Mouse (Mus musculus) erythroblast, embryonic 14.5 days (primary cell): Measurements from ENCODE around the gene Zfp644. TPM values are rescaled to one million over a fixed set of nuclear protein-coding genes. Genes with fewer than 3 reads are reported as not detected.

Experiments
- H3K27me3 ChIP-seq: 2 replicates; pipeline ENCODE4 v1.6.1; 2012; ENCODE audit warnings: inconsistent platforms; ENCODE audit not compliant: control insufficient read depth
- H3K36me3 ChIP-seq: 2 replicates; pipeline ENCODE4 v1.6.1; 2012; ENCODE audit warnings: mild to moderate bottlenecking, inconsistent platforms; ENCODE audit not compliant: control insufficient read depth
- H3K4me1 ChIP-seq: 2 replicates; pipeline ENCODE4 v1.6.1; 2012; ENCODE audit warnings: inconsistent platforms; ENCODE audit not compliant: control insufficient read depth
- H3K4me3 ChIP-seq: replicated peaks from 2 replicates; pipeline ENCODE3; 2012; ENCODE audit warnings: moderate library complexity, mild to moderate bottlenecking, inconsistent platforms
- H3K9me3 ChIP-seq: 2 replicates; pipeline ENCODE4 v1.6.1; 2012; ENCODE audit warnings: low read length, inconsistent platforms, mixed read lengths; ENCODE audit not compliant: control insufficient read depth
- GATA1 ChIP-seq: IDR thresholded peaks from 2 replicates; pipeline ENCODE4 v1.6.1; 2012; ENCODE audit warnings: low read length, inconsistent platforms, mixed read lengths
- TAL1 ChIP-seq: IDR thresholded peaks from 3 replicates; pipeline ENCODE4 v1.6.1; 2012; ENCODE audit warnings: low read length, inconsistent platforms, mixed read lengths
- polyA plus RNA-seq: library from polyadenylated mRNA; stranded (reverse); fragments of >175 nt; gene quantifications from 2 replicates; pipeline ENCODE4 v1.2.3, GENCODE M21; 2012

Gene Zfp644
- polyA plus RNA-seq, 1 experiment = 4.2 TPM

GRCm38 (mm10) chr5:106615006-106615405, 82.1 kb downstream of the Zfp644 start:
- H3K4me3 ChIP-seq = no peak overlapping the region
- peaks cover 77% of the 10 kb centered on the region for H3K36me3 ChIP-seq
- no peaks in the 10 kb centered on the region for H3K9me3 ChIP-seq
- H3K4me1 ChIP-seq = no peaks in the 10 kb centered on the region; the same call in 1 of the 2 replicates
- TF ChIP-seq TAL1 (no peak), GATA1 (no peak)
- no peaks in the 10 kb centered on the region for H3K27me3 ChIP-seq

DNA sequence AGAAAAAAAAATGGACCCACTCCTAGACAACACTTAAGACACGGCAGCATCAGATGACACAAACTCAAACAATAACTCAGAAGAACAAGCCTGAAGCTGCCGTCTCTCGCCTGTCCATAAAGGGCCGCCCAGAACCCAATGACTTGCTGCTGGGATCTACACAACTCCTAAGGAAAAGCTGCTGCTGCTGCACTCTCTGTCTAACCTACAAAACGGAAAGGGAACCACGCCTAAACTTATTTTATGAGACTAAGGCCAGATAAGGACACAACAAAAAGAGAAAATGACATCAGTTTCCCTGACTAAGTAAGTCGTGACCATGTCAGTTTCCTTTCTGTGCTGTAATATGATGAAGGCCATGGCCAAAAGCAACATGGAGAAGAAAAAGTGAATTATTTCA, 82.5 kb downstream of the Zfp644 start:
- Histone ChIP-seq H3K27me3 (no peaks in the 10 kb centered on the region), H3K9me3 (no peaks in the 10 kb centered on the region), H3K36me3 (peaks cover 80% of the 10 kb centered on the region), H3K4me3 (no peak overlapping the region), H3K4me1 (no peaks in the 10 kb centered on the region; the same call in 1 of the 2 replicates)
- TF ChIP-seq TAL1 = no peak
- TF ChIP-seq GATA1 = no peak

DNA sequence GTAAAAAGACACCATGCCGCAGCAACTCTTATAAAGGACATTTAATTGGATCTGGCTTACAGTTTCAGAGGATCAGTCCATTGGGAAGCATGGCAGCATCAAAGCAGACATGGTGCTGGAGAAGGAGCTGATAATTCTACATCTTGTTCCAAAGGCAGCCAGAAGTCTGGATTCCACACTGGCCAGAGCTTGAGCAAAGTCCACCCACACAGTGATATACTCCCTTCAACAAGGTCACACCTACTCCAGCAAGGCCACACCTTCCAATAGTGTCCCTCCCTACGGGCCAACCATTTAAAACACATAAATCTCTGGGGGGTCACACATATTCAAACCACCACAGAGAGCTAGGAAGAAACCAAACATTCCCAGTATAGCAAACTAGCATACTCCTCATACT, 84.9 kb downstream of the Zfp644 start:
- no peaks in the 10 kb centered on the region; the same call in 1 of the 2 replicates for H3K4me1 ChIP-seq
- H3K4me3 ChIP-seq = no peak overlapping the region
- TF ChIP-seq GATA1 (no peak), TAL1 (no peak)
- no peaks in the 10 kb centered on the region for H3K27me3 ChIP-seq
- no peaks in the 10 kb centered on the region for H3K9me3 ChIP-seq
- H3K36me3 ChIP-seq = peaks cover 79% of the 10 kb centered on the region

GRCm38 (mm10) chr5:106608798-106609197, 88.3 kb downstream of the Zfp644 start, which contains the start of gene Gm17304:
TSS of gene Gm17304 (plus strand) at chr5:106609098.
- H3K36me3 ChIP-seq = peaks cover 62% of the 10 kb centered on the region
- TF ChIP-seq TAL1 (no peak), GATA1 (no peak)
- no peak within 1 kb of the TSS for H3K4me3 ChIP-seq
- H3K4me1 ChIP-seq = no peaks in the 10 kb centered on the region
- no peaks in the 10 kb centered on the region for H3K27me3 ChIP-seq
- no peaks in the 10 kb centered on the region for H3K9me3 ChIP-seq

DNA sequence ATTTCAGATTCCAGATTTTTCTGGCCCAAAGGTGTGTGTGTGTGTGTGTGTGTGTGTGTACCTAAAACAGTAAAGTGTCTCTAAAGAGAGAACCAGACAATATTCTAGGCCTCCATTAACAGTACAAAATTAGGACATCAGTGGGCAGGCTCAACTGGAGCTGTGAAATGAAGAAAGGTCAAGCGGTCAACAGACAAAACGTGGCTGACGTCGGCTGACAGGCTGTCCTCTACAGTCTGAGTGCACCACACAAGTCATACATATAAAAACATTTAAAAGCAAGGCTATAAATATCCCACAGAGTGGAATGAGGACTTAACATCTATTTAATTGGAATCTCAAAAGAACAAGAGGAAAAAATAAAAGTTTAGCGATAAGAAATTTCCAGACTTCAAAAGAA, 90.0 kb downstream of the Zfp644 start:
- H3K9me3 ChIP-seq = no peaks in the 10 kb centered on the region
- peaks cover 55% of the 10 kb centered on the region for H3K36me3 ChIP-seq
- no peak for TF ChIP-seq TAL1
- no peak for TF ChIP-seq GATA1
- H3K27me3 ChIP-seq = no peaks in the 10 kb centered on the region
- H3K4me3 ChIP-seq = no peak overlapping the region
- no peaks in the 10 kb centered on the region for H3K4me1 ChIP-seq

DNA sequence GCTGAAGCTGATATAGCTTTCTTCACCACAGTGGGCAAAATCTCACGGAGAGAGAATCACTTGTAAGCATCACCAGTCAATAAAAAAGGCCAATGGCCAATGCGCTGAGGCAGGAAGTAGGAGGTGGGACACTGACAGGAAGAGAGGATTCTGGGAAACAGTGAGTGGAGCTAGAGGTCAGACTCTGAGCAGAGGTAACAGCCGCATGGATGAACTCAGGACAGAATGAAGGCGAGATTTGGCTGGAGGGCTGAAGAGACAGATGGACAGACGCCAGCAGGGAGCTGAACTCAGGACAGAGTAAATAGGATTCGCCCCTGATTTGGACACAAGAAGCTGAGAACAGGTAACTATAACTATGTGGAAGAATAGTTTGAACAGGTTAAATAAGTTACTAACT, 92.0 kb downstream of the Zfp644 start:
- no peaks in the 10 kb centered on the region for H3K4me1 ChIP-seq
- no peaks in the 10 kb centered on the region for H3K9me3 ChIP-seq
- no peak for TF ChIP-seq GATA1
- TF ChIP-seq TAL1 = no peak
- H3K4me3 ChIP-seq = no peak overlapping the region
- H3K27me3 ChIP-seq = no peaks in the 10 kb centered on the region
- H3K36me3 ChIP-seq = peaks cover 50% of the 10 kb centered on the region

- H3K27me3 ChIP-seq = no peaks in the 10 kb centered on the region
- TF ChIP-seq TAL1 (no peak), GATA1 (no peak)
- no peak overlapping the region for H3K4me3 ChIP-seq
- H3K36me3 ChIP-seq = peaks cover 50% of the 10 kb centered on the region
- H3K9me3 ChIP-seq = no peaks in the 10 kb centered on the region
- H3K4me1 ChIP-seq = no peaks in the 10 kb centered on the region
Observed at GRCm38 (mm10) chr5:106604381-106604780, 92.7 kb downstream of the Zfp644 start.

DNA sequence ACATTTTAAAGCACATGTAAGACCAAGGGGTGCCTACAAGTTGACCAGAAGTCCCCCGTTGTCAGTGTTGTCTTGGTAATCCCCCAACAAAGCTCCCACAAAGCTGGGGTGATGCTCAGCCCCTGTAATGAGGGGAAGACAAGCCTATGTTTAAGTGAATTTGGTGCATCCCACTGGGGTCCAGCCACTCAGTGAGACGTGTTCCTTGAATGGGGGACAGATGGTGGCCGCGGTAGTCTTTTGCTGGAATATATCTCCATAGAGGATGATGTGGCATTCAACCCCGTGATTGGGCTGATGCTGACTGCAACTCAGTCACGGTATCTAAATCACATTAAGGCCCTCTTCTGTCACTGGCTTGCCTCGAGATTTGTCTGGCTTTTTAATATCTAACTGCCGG, 97.6 kb downstream of the Zfp644 start:
- no peak overlapping the region for H3K4me3 ChIP-seq
- H3K36me3 ChIP-seq = peaks cover 40% of the 10 kb centered on the region
- no peaks in the 10 kb centered on the region for H3K4me1 ChIP-seq
- TF ChIP-seq GATA1 = no peak
- no peak for TF ChIP-seq TAL1
- no peaks in the 10 kb centered on the region for H3K9me3 ChIP-seq
- no peaks in the 10 kb centered on the region for H3K27me3 ChIP-seq

- Histone ChIP-seq H3K4me3 (no peak overlapping the region), H3K27me3 (no peaks in the 10 kb centered on the region), H3K9me3 (no peaks in the 10 kb centered on the region), H3K36me3 (peaks cover 34% of the 10 kb centered on the region), H3K4me1 (no peaks in the 10 kb centered on the region)
- no peak for TF ChIP-seq TAL1
- TF ChIP-seq GATA1 = no peak
Observed at GRCm38 (mm10) chr5:106597472-106597871, 99.6 kb downstream of the Zfp644 start.

DNA sequence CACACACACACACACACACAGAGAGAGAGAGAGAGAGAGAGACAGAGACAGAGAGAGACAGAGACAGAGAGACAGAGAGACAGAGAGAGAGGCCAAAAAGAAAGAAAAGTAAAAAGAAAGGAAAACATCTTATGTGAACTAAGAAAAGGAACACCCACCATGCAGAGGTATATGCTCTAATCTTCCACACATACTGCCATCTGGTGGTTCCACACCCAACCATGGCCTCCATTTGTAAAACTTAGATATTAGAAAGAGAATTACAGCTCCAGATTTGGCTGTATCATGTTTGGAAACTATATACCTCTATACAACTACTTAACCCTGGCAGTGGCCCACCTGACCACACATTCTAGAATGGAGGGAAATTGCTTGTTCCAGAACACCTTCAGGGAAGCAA, 102.7 kb downstream of the Zfp644 start:
- Histone ChIP-seq H3K9me3 (no peaks in the 10 kb centered on the region; the same call in 1 of the 2 replicates), H3K36me3 (peaks cover 16% of the 10 kb centered on the region), H3K4me1 (no peaks in the 10 kb centered on the region), H3K4me3 (no peak overlapping the region), H3K27me3 (no peaks in the 10 kb centered on the region)
- TF ChIP-seq GATA1 (no peak), TAL1 (no peak)
